Mouse (Mus musculus): ENCODE results near the gene Gm21976.

- no peak for TF ChIP-seq CTCF (IDR thresholded peaks at IDR 0.05; ENCODE audit: low read depth)
- TF ChIP-seq EP300 (IDR thresholded peaks at IDR 0.05; ENCODE audit: low read depth): no peak
Observed at GRCm38 (mm10) chr13:98290719-98291118, 11.0 kb downstream of the Gm21976 start.

Measured in heart, postnatal 0 days (tissue).